Mouse (Mus musculus) midbrain, embryonic 10.5 days (tissue): Measurements from ENCODE around the gene Ahcyl2. TPM values are rescaled to one million over a fixed set of nuclear protein-coding genes. Genes with fewer than 3 reads are reported as not detected.

Experiments
- DNase-seq: peaks from one replicate; pipeline ENCODE4 v3.0.0-alpha.2; 2017; ENCODE audit warnings: low spot score
- H3K27ac ChIP-seq: fragments of 300-500 bp; sonication (generic); replicated peaks from 2 replicates; pipeline ENCODE4 v1.5.1; 2016; ENCODE audit warnings: mild to moderate bottlenecking
- H3K27me3 ChIP-seq: fragments of 300-500 bp; sonication (generic); 2 replicates; pipeline ENCODE4 v1.6.1; 2016; ENCODE audit warnings: low read depth, mild to moderate bottlenecking; ENCODE audit not compliant: poor library complexity, severe bottlenecking
- H3K36me3 ChIP-seq: fragments of 300-500 bp; sonication (generic); 2 replicates; pipeline ENCODE4 v1.6.1; 2016; ENCODE audit warnings: mild to moderate bottlenecking, moderate library complexity
- H3K4me1 ChIP-seq: fragments of 300-500 bp; sonication (generic); 2 replicates; pipeline ENCODE4 v1.6.1; 2016
- H3K4me3 ChIP-seq: fragments of 300-500 bp; sonication (generic); 2 replicates; pipeline ENCODE4 v1.5.1; 2016; ENCODE audit warnings: mild to moderate bottlenecking, moderate library complexity
- H3K9me3 ChIP-seq: fragments of 300-500 bp; sonication (generic); replicated peaks from 2 replicates; pipeline ENCODE4 v1.6.1; 2016; ENCODE audit warnings: mild to moderate bottlenecking
- WGBS: fragments of 180-500 bp; shearing (Covaris S2); methylation state at CpG from one replicate; pipeline ENCODE4 v1.1.7; 2016; 5-methylcytosine and 5-hydroxymethylcytosine counted together
- polyA plus RNA-seq: library from polyadenylated mRNA; unstranded; fragments of >200 nt; fragmentation: Nextera tagmentation; extraction: Ambion mirVana; gene quantifications from 2 replicates; pipeline ENCODE4 v1.2.1, GENCODE M21; 2016

Ahcyl2 gene
- polyA plus RNA-seq = 12.5 and 13.7 TPM in 2 replicates

- DNase-seq = peak; percentile 95
- Histone ChIP-seq H3K36me3 (no peaks in the 10 kb centered on the region), H3K4me3 (peak within 1 kb of the TSS; percentile 88), H3K4me1 (peaks cover 19% of the 10 kb centered on the region), H3K27ac (peak within 1 kb of the TSS; percentile 89), H3K9me3 (no peaks in the 10 kb centered on the region), H3K27me3 (no peaks in the 10 kb centered on the region; the same call in 1 of the 2 replicates)
- WGBS = under 1% methylated on average over 59 of the region's 61 CpGs
Observed at GRCm38 (mm10) chr6:29767813-29768660, at the start of gene Ahcyl2. Ahcyl2 (plus strand) TSS chr6:29768011.

DNA sequence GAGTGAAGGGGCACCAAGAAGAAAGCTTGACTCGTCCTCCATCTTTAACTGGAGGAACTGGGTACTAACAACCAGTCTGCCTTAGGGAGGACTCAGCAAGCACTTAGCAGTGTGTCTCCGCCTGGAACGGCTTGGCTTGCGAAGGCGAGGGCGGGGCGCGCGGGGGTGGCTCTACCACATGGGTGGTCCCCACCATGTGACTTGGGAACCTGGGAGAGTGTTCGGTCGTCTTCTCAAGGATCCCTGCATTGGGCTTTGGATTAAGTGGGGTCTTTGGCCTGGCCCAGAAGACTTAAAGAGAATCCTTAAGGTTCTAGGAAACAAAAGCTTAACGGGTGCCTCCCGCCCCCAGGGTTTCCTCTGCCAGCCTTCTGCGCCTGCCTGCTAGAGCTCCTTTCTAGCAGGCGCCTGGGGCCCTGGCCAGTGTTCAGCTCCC, 48.9 kb upstream of the Ahcyl2 start:
- H3K4me1 ChIP-seq = peaks cover 37% of the 10 kb centered on the region
- H3K36me3 ChIP-seq = peaks cover 3% of the 10 kb centered on the region; the same call in 1 of the 2 replicates
- DNase-seq = peak; percentile 77
- peaks cover 33% of the 10 kb centered on the region for H3K27me3 ChIP-seq
- peak overlapping the region; percentile 47 for H3K4me3 ChIP-seq
- 1% methylated on average over 15 of the region's 15 CpGs for WGBS
- no peaks in the 10 kb centered on the region for H3K9me3 ChIP-seq
- peak overlapping the region; percentile 82 for H3K27ac ChIP-seq

GRCm38 (mm10) chr6:29721890-29722289, 45.9 kb upstream of the Ahcyl2 start:
- Histone ChIP-seq H3K27me3 (peaks cover 27% of the 10 kb centered on the region), H3K4me3 (no peak overlapping the region), H3K4me1 (peaks cover 35% of the 10 kb centered on the region), H3K27ac (no peak overlapping the region), H3K9me3 (no peaks in the 10 kb centered on the region), H3K36me3 (peaks cover 3% of the 10 kb centered on the region; the same call in 1 of the 2 replicates)
- 80% methylated on average over 2 of the region's 2 CpGs for WGBS
- DNase-seq = no peak

GRCm38 (mm10) chr6:29726576-29727200, 41.1 kb upstream of the Ahcyl2 start:
- 80% methylated on average over 1 of the region's 1 CpGs for WGBS
- Histone ChIP-seq H3K4me3 (no peak overlapping the region), H3K27ac (no peak overlapping the region), H3K27me3 (0 out of 2 replicates have a peak, but pooled peaks cover 3% of the 10 kb centered on the region), H3K4me1 (peaks cover 4% of the 10 kb centered on the region; the same call in 1 of the 2 replicates), H3K9me3 (no peaks in the 10 kb centered on the region), H3K36me3 (no peaks in the 10 kb centered on the region)
- no peak for DNase-seq

- peaks cover 4% of the 10 kb centered on the region; the same call in 1 of the 2 replicates for H3K4me1 ChIP-seq
- 89% methylated on average over 3 of the region's 3 CpGs for WGBS
- no peak overlapping the region for H3K4me3 ChIP-seq
- DNase-seq = no peak
- H3K9me3 ChIP-seq = no peaks in the 10 kb centered on the region
- H3K27ac ChIP-seq = no peak overlapping the region
- no peaks in the 10 kb centered on the region for H3K27me3 ChIP-seq
- H3K36me3 ChIP-seq = no peaks in the 10 kb centered on the region
Observed at GRCm38 (mm10) chr6:29728035-29728434, 39.8 kb upstream of the Ahcyl2 start.

DNA sequence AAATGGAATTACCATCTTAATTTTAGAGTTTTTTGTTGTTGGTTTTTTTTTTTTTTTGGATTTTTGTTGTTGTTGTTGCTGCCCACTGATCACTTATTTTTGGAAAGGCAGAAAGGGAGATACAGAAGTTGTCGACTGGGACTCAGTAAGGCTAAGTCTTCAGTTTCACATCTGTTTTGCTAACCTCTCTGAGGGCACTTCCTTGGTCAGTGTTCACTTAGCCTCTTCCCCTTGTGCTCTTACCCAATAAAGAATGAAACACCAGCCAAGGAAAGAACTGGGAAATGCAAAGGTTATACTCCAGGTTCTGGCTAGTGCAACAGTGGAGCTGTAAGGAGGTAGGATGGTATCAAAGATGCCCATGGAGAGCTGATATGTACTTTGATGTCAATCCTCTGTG, 38.3 kb upstream of the Ahcyl2 start:
- no peaks in the 10 kb centered on the region for H3K9me3 ChIP-seq
- no peaks in the 10 kb centered on the region for H3K27me3 ChIP-seq
- no peak for DNase-seq
- no peaks in the 10 kb centered on the region for H3K36me3 ChIP-seq
- H3K27ac ChIP-seq = no peak overlapping the region
- no peaks in the 10 kb centered on the region; the same call in 1 of the 2 replicates for H3K4me1 ChIP-seq
- no peak overlapping the region for H3K4me3 ChIP-seq
- 76% methylated on average over 1 of the region's 1 CpGs for WGBS

DNA sequence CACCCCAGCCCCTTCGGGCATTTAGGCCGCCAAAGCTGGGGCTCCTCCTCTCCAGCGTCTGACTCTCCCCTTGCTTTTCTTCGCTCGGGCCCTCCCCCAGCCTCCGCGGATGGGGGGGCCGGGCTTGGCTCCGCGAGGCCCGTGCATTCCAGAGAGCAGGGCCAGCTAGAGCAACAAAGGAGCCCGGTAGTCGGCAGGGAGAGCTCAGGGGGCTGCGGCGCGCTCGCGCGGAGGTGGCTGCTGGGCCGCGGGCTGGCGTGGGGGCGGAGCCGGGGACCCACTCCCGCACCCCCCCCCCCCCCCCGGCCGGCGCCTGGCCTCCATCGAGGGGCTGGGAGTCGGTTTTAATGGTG, 32.5 kb upstream of the Ahcyl2 start, which contains the start of gene Smo:
Gene Smo (plus strand): TSS at position 168 of the 353 bp plus-strand sequence.
- Histone ChIP-seq H3K4me3 (peak within 1 kb of the TSS; percentile 99), H3K36me3 (peaks cover 25% of the 10 kb centered on the region), H3K27me3 (no peaks in the 10 kb centered on the region), H3K4me1 (peaks cover 27% of the 10 kb centered on the region), H3K9me3 (no peaks in the 10 kb centered on the region), H3K27ac (peak within 1 kb of the TSS; percentile 100)
- DNase-seq = peak; percentile 94
- WGBS = under 1% methylated on average over 24 of the region's 30 CpGs

DNA sequence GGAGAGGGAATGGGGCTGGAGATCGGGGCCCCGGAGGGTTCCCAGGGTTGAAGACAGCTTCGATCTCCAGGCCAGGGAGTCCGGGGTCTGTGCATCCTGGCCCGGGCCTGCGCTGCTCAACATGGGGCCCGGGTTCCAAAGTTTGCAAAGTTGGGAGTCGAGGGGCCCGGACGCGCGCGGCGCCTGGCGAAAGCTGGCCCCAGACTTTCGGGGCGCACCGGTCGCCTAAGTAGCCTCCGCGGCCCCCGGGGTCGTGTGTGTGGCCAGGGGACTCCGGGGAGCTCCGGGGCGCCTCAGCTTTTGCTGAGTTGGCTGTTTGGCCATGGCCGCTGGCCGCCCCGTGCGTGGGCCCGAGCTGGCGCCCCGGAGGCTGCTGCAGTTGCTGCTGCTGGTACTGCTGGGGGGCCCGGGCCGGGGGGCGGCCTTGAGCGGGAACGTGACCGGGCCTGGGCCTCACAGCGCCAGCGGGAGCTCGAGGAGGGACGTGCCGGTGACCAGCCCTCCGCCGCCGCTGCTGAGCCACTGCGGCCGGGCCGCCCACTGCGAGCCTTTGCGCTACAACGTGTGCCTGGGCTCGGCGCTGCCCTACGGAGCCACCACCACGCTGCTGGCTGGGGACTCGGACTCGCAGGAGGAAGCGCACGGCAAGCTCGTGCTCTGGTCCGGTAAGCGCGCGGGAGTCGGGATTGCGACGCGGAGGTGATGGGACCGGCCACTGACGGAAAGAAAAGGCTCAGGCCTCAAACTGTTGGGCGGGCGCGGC, 31.9 kb upstream of the Ahcyl2 start:
- DNase-seq = peak; percentile 82
- no peaks in the 10 kb centered on the region for H3K9me3 ChIP-seq
- peaks cover 30% of the 10 kb centered on the region for H3K36me3 ChIP-seq
- H3K27me3 ChIP-seq = no peaks in the 10 kb centered on the region
- peak overlapping the region; percentile 100 for H3K27ac ChIP-seq
- H3K4me1 ChIP-seq = peaks cover 27% of the 10 kb centered on the region
- H3K4me3 ChIP-seq = peak overlapping the region; percentile 99
- WGBS = under 1% methylated on average over 74 of the region's 75 CpGs

GRCm38 (mm10) chr6:29736610-29737458, 31.0 kb upstream of the Ahcyl2 start:
- Histone ChIP-seq H3K36me3 (peaks cover 31% of the 10 kb centered on the region), H3K4me3 (peak overlapping the region; percentile 99), H3K27me3 (no peaks in the 10 kb centered on the region), H3K4me1 (peaks cover 27% of the 10 kb centered on the region), H3K9me3 (no peaks in the 10 kb centered on the region), H3K27ac (peak overlapping the region; percentile 100)
- DNase-seq = no peak
- WGBS = 21% methylated on average over 13 of the region's 13 CpGs

- DNase-seq = no peak
- Histone ChIP-seq H3K27ac (no peak overlapping the region), H3K4me1 (no peaks in the 10 kb centered on the region), H3K4me3 (no peak overlapping the region), H3K27me3 (no peaks in the 10 kb centered on the region), H3K9me3 (peaks cover 18% of the 10 kb centered on the region), H3K36me3 (peaks cover 70% of the 10 kb centered on the region)
- WGBS = 92% methylated on average over 3 of the region's 3 CpGs
Observed at GRCm38 (mm10) chr6:29751466-29752152, 16.2 kb upstream of the Ahcyl2 start.

DNA sequence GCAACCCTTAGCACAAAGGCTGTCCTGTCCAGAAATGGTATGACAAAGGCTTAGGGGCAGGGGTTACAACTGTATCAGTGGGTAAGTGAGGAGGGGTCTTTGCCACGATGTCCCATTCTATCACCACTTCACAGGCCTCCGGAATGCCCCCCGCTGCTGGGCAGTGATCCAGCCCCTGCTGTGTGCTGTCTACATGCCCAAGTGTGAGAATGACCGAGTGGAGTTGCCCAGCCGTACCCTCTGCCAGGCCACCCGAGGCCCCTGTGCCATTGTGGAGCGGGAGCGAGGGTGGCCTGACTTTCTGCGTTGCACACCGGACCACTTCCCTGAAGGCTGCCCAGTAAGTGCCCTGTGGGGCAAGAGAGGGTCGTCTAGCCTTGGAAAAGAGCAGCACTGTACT, 14.5 kb upstream of the Ahcyl2 start:
- DNase-seq = no peak
- 91% methylated on average over 11 of the region's 11 CpGs for WGBS
- peaks cover 6% of the 10 kb centered on the region for H3K9me3 ChIP-seq
- no peak overlapping the region for H3K27ac ChIP-seq
- peaks cover 85% of the 10 kb centered on the region for H3K36me3 ChIP-seq
- H3K27me3 ChIP-seq = no peaks in the 10 kb centered on the region
- no peak overlapping the region for H3K4me3 ChIP-seq
- no peaks in the 10 kb centered on the region for H3K4me1 ChIP-seq
